Comparison of ENCODE assay signal across 21 mouse cellular contexts in the genomic region with DNA sequence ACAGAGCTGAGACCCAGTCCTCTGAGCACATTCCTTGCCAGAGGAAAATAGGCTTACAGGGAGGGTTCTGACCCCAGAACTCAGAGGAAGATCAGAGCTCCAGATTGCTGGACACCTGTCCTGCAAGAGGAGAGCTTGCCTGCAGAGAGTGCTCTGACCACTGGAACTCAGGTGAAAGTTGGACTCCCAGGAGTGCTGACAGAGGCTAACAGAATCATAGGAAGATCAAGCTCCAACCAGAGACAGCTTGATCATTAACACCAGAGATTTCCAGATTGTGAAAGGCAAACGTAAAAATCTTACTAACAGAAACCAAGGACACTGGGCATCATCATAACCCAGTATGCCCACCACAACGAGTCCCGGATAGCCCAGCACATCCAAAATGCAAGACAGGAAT. TPM values are rescaled to one million over a fixed set of nuclear protein-coding genes. Genes with fewer than 3 reads are reported as not detected.
"Had no signal": no experiment of that assay in that cellular context is flagged by ENCODE, and none has a peak within 500 bp of the region (broad histone marks: within the 10 kb centered on the region; RNA-seq: fewer than 3 reads in every experiment).

No protein-coding gene starts in this region.

RNA-seq across cellular contexts. Expression of a gene that starts 26.1 kb away (rescaled TPM):
- polyA plus RNA-seq: forebrain, postnatal 0 days; heart, adult 2 months; heart, embryonic 11.5 days; heart, embryonic 13.5 days; heart, embryonic 15.5 days; heart, postnatal 0 days; hindbrain, embryonic 11.5 days; hindbrain, embryonic 13.5 days; hindbrain, embryonic 15.5 days; hindbrain, postnatal 0 days; intestine, embryonic 14.5 days; intestine, embryonic 16.5 days; kidney, embryonic 14.5 days; kidney, embryonic 16.5 days; limb, embryonic 10.5 days; limb, embryonic 12.5 days; limb, embryonic 14.5 days; liver, embryonic 12.5 days; liver, embryonic 14.5 days; liver, embryonic 16.5 days had no signal

RNA-seq across cellular contexts. Expression of a gene that starts 26.9 kb away (rescaled TPM):
- polyA plus RNA-seq: forebrain, postnatal 0 days; gonadal fat pad, adult 2 months; heart, adult 2 months; heart, embryonic 11.5 days; heart, embryonic 13.5 days; heart, embryonic 15.5 days; heart, postnatal 0 days; hindbrain, embryonic 11.5 days; hindbrain, embryonic 13.5 days; hindbrain, embryonic 15.5 days; hindbrain, postnatal 0 days; intestine, embryonic 14.5 days; intestine, embryonic 16.5 days; kidney, embryonic 14.5 days; kidney, embryonic 16.5 days; limb, embryonic 10.5 days; liver, embryonic 12.5 days; liver, embryonic 14.5 days; liver, embryonic 16.5 days had no signal
